Mouse (Mus musculus) limb, embryonic 12.5 days (tissue): ENCODE data around the gene C1qtnf6. TPM values are rescaled to one million over a fixed set of nuclear protein-coding genes. Genes with fewer than 3 reads are reported as not detected.

ENCODE experiments used
- ATAC-seq: fragments of 200-750 bp; cut with Nextera tagmentation; 2 replicates; pipeline ENCODE4 v1.8.0; 2017; ENCODE audit warnings: low read depth, moderate TSS enrichment; ENCODE audit not compliant: insufficient number of reproducible peaks, insufficient read depth, low FRiP score, low TSS enrichment
- H3K27ac ChIP-seq: fragments of 300-500 bp; sonication (generic); 2 replicates; pipeline ENCODE4 v1.5.1; 2016; ENCODE audit warnings: mild to moderate bottlenecking, moderate library complexity
- H3K27me3 ChIP-seq: fragments of 300-500 bp; sonication (generic); 2 replicates; pipeline ENCODE4 v1.6.1; 2016; ENCODE audit warnings: mild to moderate bottlenecking, moderate library complexity
- H3K36me3 ChIP-seq: fragments of 300-500 bp; sonication (generic); 2 replicates; pipeline ENCODE4 v1.6.1; 2016; ENCODE audit warnings: mild to moderate bottlenecking, moderate library complexity
- H3K4me1 ChIP-seq: fragments of 300-500 bp; sonication (generic); replicated peaks from 2 replicates; pipeline ENCODE4 v1.6.1; 2016
- H3K4me2 ChIP-seq: fragments of 300-500 bp; sonication (generic); 2 replicates; pipeline ENCODE4 v1.6.1; 2016; ENCODE audit warnings: mild to moderate bottlenecking, moderate library complexity
- H3K4me3 ChIP-seq: fragments of 300-500 bp; sonication (generic); replicated peaks from 2 replicates; pipeline ENCODE4 v1.5.1; 2016; ENCODE audit warnings: mild to moderate bottlenecking
- H3K9ac ChIP-seq: fragments of 300-500 bp; sonication (generic); replicated peaks from 2 replicates; pipeline ENCODE4 v1.6.1; 2016; ENCODE audit warnings: mild to moderate bottlenecking, moderate library complexity
- H3K9me3 ChIP-seq: fragments of 300-500 bp; sonication (generic); 2 replicates; pipeline ENCODE4 v1.6.1; 2016; ENCODE audit warnings: mild to moderate bottlenecking, moderate library complexity
- WGBS: fragments of 180-500 bp; shearing (Covaris S2); methylation state at CpG from one replicate; pipeline ENCODE4 v1.1.7; 2016; 5-methylcytosine and 5-hydroxymethylcytosine counted together
- polyA plus RNA-seq: library from polyadenylated mRNA; unstranded; fragments of >200 nt; fragmentation: Nextera tagmentation; extraction: Ambion mirVana; gene quantifications from 2 replicates; pipeline ENCODE4 v1.2.1, GENCODE M21; 2016

Gene C1qtnf6
- polyA plus RNA-seq, 1 experiment from 2014 or later = 14.8 TPM

DNA sequence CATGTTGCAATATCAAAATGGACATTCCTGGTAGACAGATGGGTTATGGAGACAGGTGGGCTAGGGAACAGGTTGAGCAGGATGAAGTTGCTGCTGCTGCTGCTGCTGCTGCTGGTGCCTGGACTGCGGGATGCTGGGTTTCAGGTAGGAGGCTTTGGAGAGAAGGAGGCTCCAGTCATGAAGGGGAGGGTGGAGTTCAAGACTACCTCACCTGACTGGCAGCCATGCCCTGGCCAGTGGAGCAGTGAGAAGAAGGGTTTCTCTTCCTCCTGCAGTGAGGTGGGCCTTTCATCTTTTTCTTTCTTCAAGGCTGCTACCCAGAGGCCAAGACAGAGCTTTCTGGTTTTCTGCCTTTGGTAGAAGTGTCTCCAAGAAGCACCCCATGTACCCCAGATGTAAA lies 54.3 kb downstream of the C1qtnf6 start:
- 65% methylated on average over 1 of the region's 1 CpGs for WGBS
- no peak for ATAC-seq
- H3K9me3 ChIP-seq = no peaks in the 10 kb centered on the region; the same call in 1 of the 2 replicates

DNA sequence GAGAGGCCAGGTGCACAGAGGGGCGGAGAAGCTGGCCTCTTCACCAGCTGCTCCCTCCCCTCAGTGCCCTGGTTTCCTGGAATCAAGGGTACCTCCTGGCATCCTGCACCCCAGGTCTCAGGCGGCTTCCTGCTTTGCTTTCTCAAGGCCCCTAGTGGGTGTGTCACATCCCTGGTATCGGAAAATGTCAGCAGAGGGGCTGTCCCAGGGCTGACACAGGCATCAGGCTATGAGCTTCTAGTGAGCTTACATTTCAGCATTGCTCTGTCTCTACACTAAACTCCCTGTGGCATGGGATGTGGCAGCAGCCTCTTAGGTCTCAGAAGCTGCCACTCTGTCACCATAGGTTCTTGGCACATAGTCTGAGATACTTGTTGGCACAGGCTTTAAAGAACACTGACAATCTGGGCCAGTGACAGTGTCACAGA lies 55.6 kb downstream of the C1qtnf6 start:
- Histone ChIP-seq H3K4me3 (no peak overlapping the region), H3K36me3 (no peaks in the 10 kb centered on the region), H3K27ac (no peak overlapping the region), H3K4me2 (no peak overlapping the region), H3K27me3 (peaks cover 9% of the 10 kb centered on the region; the same call in 1 of the 2 replicates), H3K9ac (no peak overlapping the region), H3K9me3 (no peaks in the 10 kb centered on the region; the same call in 1 of the 2 replicates), H3K4me1 (no peaks in the 10 kb centered on the region)
- WGBS = 65% methylated on average over 3 of the region's 3 CpGs
- no peak for ATAC-seq

More for the DNA sequence above, 54.3 kb downstream of the C1qtnf6 start:
- Histone ChIP-seq H3K9ac (no peak overlapping the region), H3K4me3 (no peak overlapping the region), H3K4me2 (no peak overlapping the region), H3K4me1 (no peaks in the 10 kb centered on the region), H3K27me3 (peaks cover 9% of the 10 kb centered on the region; the same call in 1 of the 2 replicates), H3K36me3 (no peaks in the 10 kb centered on the region), H3K27ac (no peak overlapping the region)

DNA sequence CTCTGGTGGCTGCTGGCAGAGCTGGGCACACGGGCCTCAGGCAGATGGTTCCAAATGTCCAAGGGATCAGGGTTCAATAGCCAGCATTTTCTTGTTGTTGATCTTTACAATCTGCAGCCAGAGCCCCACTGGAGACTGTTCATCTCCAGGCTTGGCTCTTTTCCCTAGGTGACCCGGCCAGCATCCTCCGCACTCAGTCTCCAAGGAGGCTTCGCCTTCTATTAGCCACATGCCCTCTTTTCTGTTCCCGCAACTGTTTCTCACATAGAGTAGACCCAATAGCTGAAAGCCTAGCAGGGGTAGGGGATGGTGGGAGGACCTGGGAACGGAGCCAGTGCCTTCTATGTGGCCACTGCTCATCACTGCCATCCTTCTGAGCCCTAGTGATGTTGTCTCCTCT lies 57.8 kb downstream of the C1qtnf6 start:
- no peaks in the 10 kb centered on the region for H3K4me1 ChIP-seq
- no peak overlapping the region for H3K4me2 ChIP-seq
- H3K27me3 ChIP-seq = peaks cover 9% of the 10 kb centered on the region; the same call in 1 of the 2 replicates
- H3K9ac ChIP-seq = no peak overlapping the region
- no peak overlapping the region for H3K27ac ChIP-seq
- no peak for ATAC-seq
- WGBS = 79% methylated on average over 6 of the region's 6 CpGs
- H3K9me3 ChIP-seq = no peaks in the 10 kb centered on the region
- no peaks in the 10 kb centered on the region for H3K36me3 ChIP-seq
- H3K4me3 ChIP-seq = no peak overlapping the region

Other genes starting within 250 kb of the C1qtnf6 start
- 0.10 and 0.31 TPM in 2 replicates for gene Csf2rb2, start 225.7 kb downstream of the C1qtnf6 start, polyA plus RNA-seq
- 0.64 and 1.2 TPM in 2 replicates for gene Csf2rb, start 205.7 kb downstream of the C1qtnf6 start, polyA plus RNA-seq
- not detected in 2 replicates for gene Tex33, start 135.5 kb downstream of the C1qtnf6 start, polyA plus RNA-seq
- gene Tst, start 125.5 kb downstream of the C1qtnf6 start, polyA plus RNA-seq = 6.3 and 6.7 TPM in 2 replicates
- gene Mpst, start 125.0 kb downstream of the C1qtnf6 start, polyA plus RNA-seq = 2.1 and 3.0 TPM in 2 replicates
- 40.3 and 49.8 TPM in 2 replicates for gene Kctd17, start 102.9 kb downstream of the C1qtnf6 start, polyA plus RNA-seq
- gene Tmprss6, start 62.8 kb downstream of the C1qtnf6 start, polyA plus RNA-seq = 0.10 TPM in 1 of 2 replicates, not detected in the other
- 0.05 and 0.08 TPM in 2 replicates for gene Il2rb, start 36.1 kb downstream of the C1qtnf6 start, polyA plus RNA-seq
- 0.05 TPM in 1 of 2 replicates, not detected in the other for gene Sstr3, start 13.3 kb upstream of the C1qtnf6 start, polyA plus RNA-seq
- 5.1 and 6.0 TPM in 2 replicates for gene Rac2, start 41.4 kb upstream of the C1qtnf6 start, polyA plus RNA-seq
- 5.1 TPM in 2 replicates for gene Cyth4, start 65.6 kb upstream of the C1qtnf6 start, polyA plus RNA-seq
- gene Elfn2, start 187.4 kb upstream of the C1qtnf6 start, polyA plus RNA-seq = 0.03 and 0.27 TPM in 2 replicates
- gene Mfng, start 242.1 kb upstream of the C1qtnf6 start, polyA plus RNA-seq = 12.1 and 12.4 TPM in 2 replicates